Mouse (Mus musculus): ENCODE results near the gene Crebrf. TPM values are rescaled to one million over a fixed set of nuclear protein-coding genes. Genes with fewer than 3 reads are reported as not detected.

Gene Crebrf
- total RNA-seq, 2 experiments from 2014 or later = 25.9 to 65.0 TPM

- ATAC-seq (replicated peaks; ENCODE audit: low FRiP score, poor library complexity, severe bottlenecking) = peak; percentile 86
Observed at GRCm38 (mm10) chr17:26767100-26767753, 51.8 kb downstream of the Crebrf start.

- ATAC-seq (replicated peaks; ENCODE audit: low FRiP score, poor library complexity, severe bottlenecking) = peak; percentile 74
Observed at GRCm38 (mm10) chr17:26767754-26768124, 52.3 kb downstream of the Crebrf start.

GRCm38 (mm10) chr17:26776211-26776610, 60.8 kb downstream of the Crebrf start:
- no peak for ATAC-seq (replicated peaks; ENCODE audit: low FRiP score, poor library complexity, severe bottlenecking)

GRCm38 (mm10) chr17:26778001-26778400, 62.6 kb downstream of the Crebrf start:
- no peak for ATAC-seq (replicated peaks; ENCODE audit: low FRiP score, poor library complexity, severe bottlenecking)

- no peak for ATAC-seq (replicated peaks; ENCODE audit: low FRiP score, poor library complexity, severe bottlenecking)
Observed at GRCm38 (mm10) chr17:26778430-26779100, 63.1 kb downstream of the Crebrf start.

GRCm38 (mm10) chr17:26779471-26779870, 64.0 kb downstream of the Crebrf start:
- ATAC-seq (replicated peaks; ENCODE audit: low FRiP score, poor library complexity, severe bottlenecking) = no peak

GRCm38 (mm10) chr17:26780750-26781571, 65.5 kb downstream of the Crebrf start, which contains the start of gene Bnip1:
Gene Bnip1 (plus strand): TSS chr17:26781066.
- ATAC-seq (replicated peaks; ENCODE audit: low FRiP score, poor library complexity, severe bottlenecking) = peak; percentile 69

GRCm38 (mm10) chr17:26781610-26782043, 66.2 kb downstream of the Crebrf start:
- no peak for ATAC-seq (replicated peaks; ENCODE audit: low FRiP score, poor library complexity, severe bottlenecking)

- peak; percentile 72 for ATAC-seq (replicated peaks; ENCODE audit: low FRiP score, poor library complexity, severe bottlenecking)
Observed at GRCm38 (mm10) chr17:26784525-26784924, 69.1 kb downstream of the Crebrf start.

GRCm38 (mm10) chr17:26786586-26786985, 71.1 kb downstream of the Crebrf start:
- ATAC-seq (replicated peaks; ENCODE audit: low FRiP score, poor library complexity, severe bottlenecking) = no peak

GRCm38 (mm10) chr17:26788986-26789385, 73.5 kb downstream of the Crebrf start:
- ATAC-seq (replicated peaks; ENCODE audit: low FRiP score, poor library complexity, severe bottlenecking) = no peak

GRCm38 (mm10) chr17:26789460-26790268, 74.2 kb downstream of the Crebrf start:
- ATAC-seq (replicated peaks; ENCODE audit: low FRiP score, poor library complexity, severe bottlenecking) = no peak

GRCm38 (mm10) chr17:26790269-26791214, 75.1 kb downstream of the Crebrf start:
- ATAC-seq (replicated peaks; ENCODE audit: low FRiP score, poor library complexity, severe bottlenecking) = no peak

GRCm38 (mm10) chr17:26791580-26791979, 76.1 kb downstream of the Crebrf start:
- ATAC-seq (replicated peaks; ENCODE audit: low FRiP score, poor library complexity, severe bottlenecking) = no peak

GRCm38 (mm10) chr17:26792096-26792495, 76.6 kb downstream of the Crebrf start:
- no peak for ATAC-seq (replicated peaks; ENCODE audit: low FRiP score, poor library complexity, severe bottlenecking)

GRCm38 (mm10) chr17:26793068-26793765, 77.8 kb downstream of the Crebrf start:
- ATAC-seq (replicated peaks; ENCODE audit: low FRiP score, poor library complexity, severe bottlenecking) = no peak

GRCm38 (mm10) chr17:26794744-26795143, 79.3 kb downstream of the Crebrf start:
- peak; percentile 73 for ATAC-seq (replicated peaks; ENCODE audit: low FRiP score, poor library complexity, severe bottlenecking)

- ATAC-seq (replicated peaks; ENCODE audit: low FRiP score, poor library complexity, severe bottlenecking) = no peak
Observed at GRCm38 (mm10) chr17:26795386-26795785, 79.9 kb downstream of the Crebrf start.
